Mouse (Mus musculus) Patski (cell line): ENCODE results near the gene Crabp2. TPM values are rescaled to one million over a fixed set of nuclear protein-coding genes. Genes with fewer than 3 reads are reported as not detected.
A peak's percentile ranks its signal among the peaks of the same experiment; 100 is the strongest.

Source experiments
- ATAC-seq: fragments of 100-300 bp; one replicate; pipeline ENCODE4 v1.8.0; 2021
- CTCF ChIA-PET: fragments of 350-600 bp; sonication (Branson Sonifier 250); formaldehyde crosslinking; loops from one replicate; lab custom pipeline; 2022; ENCODE audit warnings: inconsistent platforms; lab: Charles Lee
- POLR2A ChIA-PET: fragments of 350-600 bp; sonication (Branson Sonifier 250); formaldehyde crosslinking; loops from one replicate; lab custom pipeline; 2022; ENCODE audit warnings: antibody characterized with exemption, inconsistent platforms; lab: Charles Lee
- DNase-seq: peaks from one replicate; pipeline ENCODE4 v3.0.0-alpha.2; 2011; ENCODE audit warnings: low read depth, low spot score
- H3K27me3 ChIP-seq: fragments of 371-371 bp; one replicate; pipeline ENCODE4 v1.5.1; 2021
- CTCF ChIP-seq: fragments of 100-300 bp; IDR thresholded peaks from one replicate; pipeline ENCODE4 v1.5.1; 2021
- in situ Hi-C: fragments of 300-500 bp; cut with MboI; formaldehyde crosslinking; loops from 3 replicates; pipeline ENCODE4 v1.11.1; 2018; ENCODE audit warnings: low pct_unique_long_range_greater_than_20kb, mixed read lengths
- polyA plus RNA-seq: library from polyadenylated mRNA; unstranded; gene quantifications from one replicate; pipeline ENCODE4 v1.2.3, GENCODE M21; 2021

Gene Crabp2
- polyA plus RNA-seq, 1 experiment from 2014 or later: 0.59 TPM

DNA sequence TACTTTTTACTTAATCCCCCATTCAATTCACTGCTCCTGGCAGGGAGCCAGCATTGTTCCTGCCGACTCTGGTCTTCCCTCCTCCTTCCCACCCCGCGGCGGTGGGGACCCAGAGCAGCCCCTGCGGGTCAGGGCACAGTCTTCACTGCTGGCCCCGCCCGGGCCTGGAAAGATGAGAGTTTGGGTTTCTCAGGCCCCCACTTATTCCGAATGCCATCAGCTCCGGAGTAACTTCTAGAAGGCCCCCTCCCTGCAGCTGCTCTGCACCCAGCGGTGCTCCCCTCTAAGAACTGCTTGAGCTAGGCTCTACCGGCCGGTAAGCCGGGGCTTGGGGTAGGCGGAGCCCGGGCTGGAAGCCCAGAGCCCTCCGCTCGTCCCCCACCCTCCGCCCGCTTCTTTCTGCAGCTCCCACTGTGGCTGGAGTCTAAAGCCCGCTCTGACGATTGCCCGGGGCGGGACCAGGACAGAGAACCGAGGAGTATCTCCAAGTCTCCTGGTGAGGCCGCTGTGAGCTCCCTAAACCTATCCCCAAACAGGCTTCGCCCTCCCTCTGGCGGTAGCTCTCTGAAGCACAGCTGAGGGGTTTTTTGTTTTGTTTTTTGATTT, 12.2 kb downstream of the Crabp2 start:
- no peaks in the 10 kb centered on the region for H3K27me3 ChIP-seq
- no peak for TF ChIP-seq CTCF
- CTCF ChIA-PET: interaction anchor here (0.6 to 18.9 kb wide), 20 partner anchors 8 to 192 kb away, joined by 3 to 437 read pairs (median 4); partner anchors contain the start of genes Crabp2, Nes and Prcc
- DNase-seq (peak; percentile 95), ATAC-seq (peak; percentile 95)
- in situ Hi-C loops: no loop called here
- POLR2A ChIA-PET: interaction anchor here (1.1 to 3.1 kb wide), 4 partner anchors 9 to 75 kb away, joined by 3 to 15 read pairs (median 4); partner anchors contain the start of gene Prcc

DNA sequence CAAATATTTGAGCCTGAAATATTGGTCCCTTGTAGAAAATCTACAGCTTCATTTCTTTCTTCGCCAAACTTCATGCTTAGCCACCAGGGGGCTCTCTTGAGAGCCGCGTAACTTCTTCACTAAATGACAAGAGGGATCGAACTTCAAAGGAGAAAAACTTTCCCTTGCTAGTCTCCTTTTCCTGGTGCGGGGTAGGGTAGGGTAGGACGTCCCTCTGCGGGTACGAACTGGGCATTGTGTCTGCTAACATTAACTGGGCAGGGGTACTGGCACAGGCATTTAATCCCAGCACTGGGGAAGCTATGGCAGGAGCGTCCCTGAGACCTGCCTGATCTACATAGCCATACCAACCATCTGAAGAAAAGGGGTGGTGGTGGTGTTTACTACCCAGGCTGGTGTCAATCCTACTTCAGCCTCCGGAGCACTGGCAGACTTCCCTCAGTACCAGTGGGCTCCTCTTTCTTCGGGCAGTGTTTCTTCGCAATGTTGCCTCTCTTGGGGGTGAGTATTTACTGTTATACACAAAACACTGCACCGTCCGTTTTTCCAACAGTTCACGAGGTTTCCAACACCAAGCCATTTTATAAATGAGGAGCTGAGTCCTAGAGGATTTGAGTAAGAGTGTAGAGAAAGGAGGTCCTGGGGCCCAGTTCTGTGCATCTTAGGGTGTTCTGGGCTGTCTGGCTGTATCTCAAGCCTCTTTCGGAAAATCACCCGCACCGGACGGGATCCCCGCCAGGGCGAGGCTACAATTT, 21.9 kb downstream of the Crabp2 start:
- ChIA-PET CTCF (interaction anchor here (0.8 to 18.9 kb wide), 20 partner anchors 10 to 199 kb away, joined by 3 to 437 read pairs (median 4); no protein-coding TSS in a partner anchor), POLR2A (interaction anchor here (0.6 to 6.8 kb wide), 5 partner anchors 10 to 36 kb away, joined by 3 to 96 read pairs (median 4); no protein-coding TSS in a partner anchor)
- no peak for TF ChIP-seq CTCF
- DNase-seq (no peak), ATAC-seq (peak; percentile 18)
- in situ Hi-C loops: no loop called here
- H3K27me3 ChIP-seq: no peaks in the 10 kb centered on the region

DNA sequence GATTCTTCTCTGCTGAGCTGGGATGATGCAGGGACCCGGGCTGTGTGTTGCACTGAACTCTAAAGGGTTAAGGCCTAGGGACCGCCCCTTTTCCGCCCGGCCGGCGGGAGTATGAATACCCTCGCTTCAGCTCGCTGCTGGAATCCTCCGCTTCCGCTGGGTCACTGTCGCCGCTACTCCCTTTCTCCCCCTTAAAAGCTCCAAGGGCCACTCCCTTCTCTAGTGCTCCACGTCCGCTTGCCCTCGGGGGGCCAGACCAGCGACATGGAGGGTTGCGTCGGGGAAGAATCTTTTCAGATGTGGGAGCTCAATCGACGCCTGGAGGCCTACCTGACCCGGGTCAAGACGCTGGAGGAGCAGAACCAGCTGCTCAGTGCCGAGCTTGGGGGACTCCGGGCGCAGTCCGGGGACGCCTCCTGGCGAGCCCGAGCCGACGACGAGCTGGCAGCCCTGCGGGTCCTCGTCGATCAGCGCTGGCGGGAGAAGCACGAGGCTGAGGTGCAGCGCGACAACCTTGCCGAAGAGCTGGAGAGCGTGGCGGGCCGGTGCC, 22.5 kb downstream of the Crabp2 start, which contains the start of gene Nes:
Gene Nes (plus strand): TSS at position 140 of the 550 bp plus-strand sequence.
- no peaks in the 10 kb centered on the region for H3K27me3 ChIP-seq
- ChIA-PET CTCF (interaction anchor here (1.0 to 18.9 kb wide), 16 partner anchors 10 to 200 kb away, joined by 3 to 437 read pairs (median 6); no protein-coding TSS in a partner anchor), POLR2A (interaction anchor here (1.2 to 6.8 kb wide), 4 partner anchors 10 to 35 kb away, joined by 3 to 96 read pairs (median 6); no protein-coding TSS in a partner anchor)
- in situ Hi-C loops: no loop called here
- DNase-seq (no peak), ATAC-seq (peak; percentile 65)
- TF ChIP-seq CTCF: no peak

DNA sequence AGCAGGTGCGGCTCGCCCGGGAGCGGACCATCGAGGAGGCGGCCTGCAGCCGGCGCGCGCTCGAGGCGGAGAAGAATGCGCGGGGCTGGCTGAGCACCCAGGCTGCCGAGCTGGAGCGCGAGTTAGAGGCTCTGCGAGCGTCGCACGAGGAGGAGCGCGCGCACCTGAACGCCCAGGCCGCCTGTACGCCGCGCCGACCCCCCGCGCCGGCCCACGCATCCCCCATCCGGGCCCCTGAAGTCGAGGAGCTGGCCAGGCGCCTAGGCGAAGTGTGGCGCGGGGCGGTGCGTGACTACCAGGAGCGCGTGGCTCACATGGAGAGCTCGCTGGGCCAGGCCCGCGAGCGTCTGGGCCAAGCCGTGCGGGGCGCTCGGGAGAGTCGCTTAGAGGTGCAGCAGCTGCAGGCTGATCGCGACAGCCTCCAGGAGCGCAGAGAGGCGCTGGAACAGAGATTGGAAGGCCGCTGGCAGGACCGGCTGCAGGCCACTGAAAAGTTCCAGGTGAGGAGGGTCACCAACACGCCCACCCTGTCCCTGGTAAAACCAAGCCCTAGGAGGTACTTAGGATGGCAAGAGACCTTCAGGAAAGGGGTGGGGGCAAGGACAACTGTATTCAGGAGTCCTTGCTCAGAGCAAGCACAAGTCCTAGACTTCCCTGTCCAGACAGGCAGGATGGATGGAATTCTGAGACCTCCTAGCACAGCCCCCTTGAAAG, 23.2 kb downstream of the Crabp2 start:
- in situ Hi-C loops: no loop called here
- CTCF ChIA-PET: interaction anchor here (1.0 to 18.9 kb wide), 11 partner anchors 11 to 201 kb away, joined by 3 to 437 read pairs (median 7); no protein-coding TSS in a partner anchor
- no peak for DNase-seq
- H3K27me3 ChIP-seq: no peaks in the 10 kb centered on the region
- POLR2A ChIA-PET: interaction anchor here (1.2 to 6.8 kb wide), 3 partner anchors 12 to 36 kb away, joined by 3 to 96 read pairs (median 7); no protein-coding TSS in a partner anchor
- peak; percentile 17 for ATAC-seq
- TF ChIP-seq CTCF: no peak

DNA sequence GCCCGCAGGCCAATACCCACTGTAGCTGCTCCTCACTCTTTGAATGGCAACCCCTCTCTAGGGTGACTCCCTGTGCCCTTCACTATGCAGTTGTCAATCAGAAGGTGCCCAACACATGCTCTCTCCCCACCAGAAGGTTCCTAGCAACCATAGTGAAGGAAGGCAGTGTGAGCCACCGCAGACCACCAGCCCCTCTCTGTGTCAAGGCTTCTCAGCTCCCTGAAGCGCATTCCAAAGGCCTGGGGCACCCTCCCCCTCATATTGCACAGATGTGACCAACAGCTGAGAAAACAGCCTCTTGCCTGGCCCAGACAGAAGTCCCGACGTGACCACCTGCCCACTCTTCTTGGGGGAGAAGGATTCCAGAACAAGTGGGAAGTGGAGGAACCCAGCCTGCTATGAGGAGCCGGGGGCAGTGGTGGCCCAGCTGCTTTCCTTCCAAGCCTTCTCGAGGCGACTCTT, 23.8 kb downstream of the Crabp2 start:
- ATAC-seq (no peak), DNase-seq (no peak)
- POLR2A ChIA-PET: interaction anchor here (6.8 kb wide), 1 partner anchor 12 kb away, joined by 96 read pairs; no protein-coding TSS in a partner anchor
- in situ Hi-C loops: no loop called here
- H3K27me3 ChIP-seq: no peaks in the 10 kb centered on the region
- CTCF ChIA-PET: interaction anchor here (1.4 to 18.9 kb wide), 6 partner anchors 12 to 201 kb away, joined by 3 to 437 read pairs (median 22); no protein-coding TSS in a partner anchor
- TF ChIP-seq CTCF: no peak

DNA sequence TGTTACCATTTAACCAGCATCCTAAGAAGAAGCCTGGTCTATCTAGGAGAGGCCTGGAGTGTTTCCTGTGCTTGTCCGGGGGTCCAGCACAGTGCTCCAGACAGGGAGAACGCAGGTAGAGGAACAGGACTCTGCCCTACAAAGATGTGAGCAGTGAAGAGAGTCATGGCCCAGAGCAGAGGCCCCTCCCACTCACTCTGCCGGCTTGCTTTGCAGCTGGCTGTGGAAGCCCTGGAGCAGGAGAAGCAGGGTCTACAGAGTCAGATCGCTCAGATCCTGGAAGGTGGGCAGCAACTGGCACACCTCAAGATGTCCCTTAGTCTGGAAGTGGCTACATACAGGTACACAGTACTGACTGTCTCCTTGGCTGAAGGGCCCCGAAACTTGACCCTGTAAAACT, 24.3 kb downstream of the Crabp2 start:
- ChIA-PET CTCF (interaction anchor here (1.9 to 18.9 kb wide), 3 partner anchors 12 to 97 kb away, joined by 6 to 437 read pairs (median 63); no protein-coding TSS in a partner anchor), POLR2A (interaction anchor here (6.8 kb wide), 1 partner anchor 11 kb away, joined by 96 read pairs; no protein-coding TSS in a partner anchor)
- ATAC-seq: no peak

DNA sequence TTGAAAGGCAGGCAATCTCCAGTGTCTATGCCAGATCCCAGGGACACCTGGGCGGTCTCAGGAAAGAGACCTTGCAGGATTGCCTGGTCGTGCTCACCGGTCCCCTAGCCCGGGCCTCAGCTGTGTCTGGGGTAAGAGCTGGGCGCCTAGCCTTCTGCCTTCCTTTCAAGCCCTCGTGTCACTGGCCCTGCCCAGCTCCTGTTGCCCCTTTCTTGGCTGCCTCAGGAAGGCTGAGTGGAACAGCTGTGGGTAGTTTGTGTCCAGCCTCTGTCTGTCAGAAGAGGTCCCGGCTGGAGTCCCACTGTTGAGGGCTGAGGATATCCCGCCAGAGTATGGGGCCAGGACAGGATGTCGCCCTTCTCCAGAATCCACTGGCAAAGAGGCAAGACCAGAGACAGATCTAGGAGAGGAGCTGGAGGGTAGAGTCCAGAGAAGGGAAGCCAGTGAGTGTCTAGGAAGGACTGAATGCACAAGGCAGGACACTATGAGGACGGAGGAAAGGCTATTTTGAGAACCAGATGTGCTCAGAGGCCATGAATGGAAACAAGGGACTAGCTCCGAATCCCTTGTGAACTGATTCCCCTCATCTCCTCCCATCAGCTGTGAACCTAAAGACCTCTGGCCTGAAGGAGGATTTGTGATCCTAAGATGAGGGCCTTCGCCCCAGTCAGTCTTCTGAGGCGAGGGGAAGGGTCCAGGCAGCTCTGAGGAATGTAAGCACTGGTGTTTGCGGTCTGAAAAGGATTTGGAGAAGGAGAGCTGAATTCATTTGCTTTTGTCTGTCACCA, 25.3 kb downstream of the Crabp2 start:
- ChIA-PET CTCF (interaction anchor here (0.9 to 18.9 kb wide), 3 partner anchors 13 to 38 kb away, joined by 3 to 437 read pairs (median 63); no protein-coding TSS in a partner anchor), POLR2A (interaction anchor here (6.8 kb wide), 1 partner anchor 10 kb away, joined by 96 read pairs; no protein-coding TSS in a partner anchor)
- no peak for ATAC-seq
- in situ Hi-C loops: no loop called here
- no peak for DNase-seq
- TF ChIP-seq CTCF: no peak
- H3K27me3 ChIP-seq: no peaks in the 10 kb centered on the region

More for the DNA sequence above, 24.3 kb downstream of the Crabp2 start:
- no peak for TF ChIP-seq CTCF
- DNase-seq: no peak
- in situ Hi-C loops: no loop called here
- H3K27me3 ChIP-seq: no peaks in the 10 kb centered on the region

DNA sequence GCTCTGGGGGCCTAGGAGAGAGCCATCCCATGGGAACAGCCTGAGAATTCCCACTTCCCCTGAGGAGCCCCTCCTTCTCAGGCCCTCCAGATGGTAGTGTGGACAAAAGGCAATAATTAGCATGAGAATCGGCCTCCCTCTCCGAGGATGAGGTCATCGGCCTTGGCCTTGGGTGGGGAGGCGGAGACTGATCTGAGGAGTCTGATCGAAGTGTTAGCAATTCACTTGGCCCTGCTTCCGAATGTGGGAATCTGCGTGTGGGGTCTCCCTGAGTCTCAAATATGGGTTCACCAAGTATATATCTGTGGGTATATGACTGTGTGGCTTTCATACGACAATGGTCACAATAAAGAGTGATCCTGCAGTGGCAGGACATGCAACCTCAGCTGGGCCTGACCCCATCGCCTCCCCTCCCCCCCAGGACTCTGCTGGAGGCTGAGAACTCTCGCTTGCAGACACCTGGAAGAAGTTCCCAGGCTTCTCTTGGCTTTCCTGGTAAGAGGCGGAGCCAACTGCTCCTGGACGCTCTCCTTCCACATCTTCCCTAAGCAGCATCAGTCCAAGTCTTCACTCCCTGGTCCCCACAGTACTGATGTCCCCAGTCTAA, 26.0 kb downstream of the Crabp2 start:
- H3K27me3 ChIP-seq: no peaks in the 10 kb centered on the region
- TF ChIP-seq CTCF: no peak
- ChIA-PET CTCF (interaction anchor here (0.9 to 18.9 kb wide), 3 partner anchors 12 to 38 kb away, joined by 3 to 437 read pairs (median 63); no protein-coding TSS in a partner anchor), POLR2A (interaction anchor here (6.8 kb wide), 1 partner anchor 10 kb away, joined by 96 read pairs; no protein-coding TSS in a partner anchor)
- ATAC-seq: no peak
- no peak for DNase-seq
- in situ Hi-C loops: no loop called here
